Mouse (Mus musculus) adipocyte (in vitro differentiated cells): ENCODE data around the gene Lrrc75a.

Source experiments
- DNase-seq: peaks from one replicate; pipeline ENCODE4 v3.0.0-alpha.2; 2016; ENCODE audit warnings: low spot score

The Lrrc75a gene

GRCm38 (mm10) chr11:62621079-62621478 lies 27.2 kb downstream of the Lrrc75a start:
- no peak for DNase-seq

GRCm38 (mm10) chr11:62615456-62615855 lies 32.9 kb downstream of the Lrrc75a start:
- no peak for DNase-seq

GRCm38 (mm10) chr11:62614876-62615410 lies 33.4 kb downstream of the Lrrc75a start:
- no peak for DNase-seq

GRCm38 (mm10) chr11:62613657-62614365 lies 34.5 kb downstream of the Lrrc75a start:
- peak; percentile 89 for DNase-seq

- DNase-seq, result no peak
These were observed 35.7 kb downstream of the Lrrc75a start for GRCm38 (mm10) chr11:62612604-62613003.

GRCm38 (mm10) chr11:62610304-62610703 lies 38.0 kb downstream of the Lrrc75a start:
- DNase-seq, result no peak

- DNase-seq, result peak; percentile 54
These were observed 39.3 kb downstream of the Lrrc75a start for GRCm38 (mm10) chr11:62608826-62609675.

- DNase-seq, result no peak
These were observed 40.4 kb downstream of the Lrrc75a start for GRCm38 (mm10) chr11:62607952-62608201.

- DNase-seq, result no peak
These were observed 41.0 kb downstream of the Lrrc75a start for GRCm38 (mm10) chr11:62607170-62607951.

GRCm38 (mm10) chr11:62606299-62607169 lies 41.8 kb downstream of the Lrrc75a start:
- no peak for DNase-seq

GRCm38 (mm10) chr11:62605619-62606298 lies 42.6 kb downstream of the Lrrc75a start:
- DNase-seq, result no peak

- DNase-seq, result peak; percentile 27
These were observed 43.3 kb downstream of the Lrrc75a start for GRCm38 (mm10) chr11:62604886-62605618.

GRCm38 (mm10) chr11:62604123-62604706 lies 44.1 kb downstream of the Lrrc75a start:
- no peak for DNase-seq

GRCm38 (mm10) chr11:62603312-62604056 lies 44.8 kb downstream of the Lrrc75a start:
- peak; percentile 53 for DNase-seq

- DNase-seq, result peak; percentile 97
These were observed 45.6 kb downstream of the Lrrc75a start for GRCm38 (mm10) chr11:62602619-62603311.

GRCm38 (mm10) chr11:62601732-62602618 lies 46.3 kb downstream of the Lrrc75a start:
- DNase-seq, result no peak

- DNase-seq, result no peak
These were observed 49.8 kb downstream of the Lrrc75a start for GRCm38 (mm10) chr11:62598571-62598970.
